Mouse (Mus musculus): Measurements from ENCODE around the gene Inf2. TPM values are rescaled to one million over a fixed set of nuclear protein-coding genes. Genes with fewer than 3 reads are reported as not detected.

Inf2 gene
- polyA plus RNA-seq, 2 experiments: 2.0 to 6.2 TPM

GRCm38 (mm10) chr12:112664124-112664523, 75.5 kb downstream of the Inf2 start:
- H3K9me3 ChIP-seq (ENCODE audit: control insufficient read depth, low read length): no peaks in the 10 kb centered on the region
- H3K4me3 ChIP-seq (ENCODE audit: insufficient read depth in 1 of 2, low read depth in 2 of 2, low read length in 2 of 2): no peak overlapping the region
- no peak overlapping the region for H3K27ac ChIP-seq
- H3K4me2 ChIP-seq (ENCODE audit: low read depth): no peak overlapping the region
- TF ChIP-seq EP300 (IDR thresholded peaks at IDR 0.05; ENCODE audit: low read depth): no peak
- no peaks in the 10 kb centered on the region for H3K4me1 ChIP-seq (replicated peaks; ENCODE audit: control insufficient read depth in 2 of 2, insufficient read depth in 2 of 2, low read length in 1 of 2)
- H3K27me3 ChIP-seq (ENCODE audit: control insufficient read depth, insufficient read depth, low read length): no peaks in the 10 kb centered on the region
- no peak for DNase-seq (ENCODE audit: low read depth in 3 of 3, low spot score in 3 of 3)
- ATAC-seq (ENCODE audit: insufficient read depth): no peak
- peaks cover under 1% of the 10 kb centered on the region for H3K36me3 ChIP-seq (replicated peaks; ENCODE audit: control insufficient read depth, insufficient read depth, low read depth)
- 74% methylated on average over 2 of the region's 2 CpGs for WGBS (ENCODE audit: insufficient replicate concordance)
- no peak overlapping the region for H3K9ac ChIP-seq (replicated peaks)

- Histone ChIP-seq H3K4me3 (ENCODE audit: insufficient read depth in 1 of 2, low read depth in 2 of 2, low read length in 2 of 2) (no peak overlapping the region), H3K9me3 (ENCODE audit: control insufficient read depth, low read length) (no peaks in the 10 kb centered on the region), H3K27me3 (ENCODE audit: control insufficient read depth, insufficient read depth, low read length) (no peaks in the 10 kb centered on the region), H3K27ac (no peak overlapping the region), H3K9ac (replicated peaks) (no peak overlapping the region), H3K4me1 (replicated peaks; ENCODE audit: control insufficient read depth in 2 of 2, insufficient read depth in 2 of 2, low read length in 1 of 2) (no peaks in the 10 kb centered on the region), H3K4me2 (ENCODE audit: low read depth) (no peak overlapping the region), H3K36me3 (replicated peaks; ENCODE audit: control insufficient read depth, insufficient read depth, low read depth) (no peaks in the 10 kb centered on the region; the same call in none of the 2 replicates)
- DNase-seq (ENCODE audit: low read depth in 3 of 3, low spot score in 3 of 3): no peak
- WGBS (ENCODE audit: insufficient replicate concordance): 65% methylated on average over 5 of the region's 5 CpGs
- TF ChIP-seq EP300 (IDR thresholded peaks at IDR 0.05; ENCODE audit: low read depth) (no peak), CTCF (IDR thresholded peaks at IDR 0.05; ENCODE audit: low read depth) (no peak)
- no peak for ATAC-seq (ENCODE audit: insufficient read depth)
These were observed 76.1 kb downstream of the Inf2 start for GRCm38 (mm10) chr12:112664656-112665055.

Small RNA genes within 50 kb of the gene (microRNA-seq; reads per million reads assigned to microRNA genes)
- not detected for gene Mir6939

Other genes with a start within 250 kb of the Inf2 start
- 0.02 and 0.04 TPM in 2 replicates for gene A530016L24Rik, start 99.3 kb upstream of the Inf2 start, polyA plus RNA-seq (2012; rRNA removed)
- 0.06 and 0.09 TPM in 2 replicates for gene A530016L24Rik, start 99.3 kb upstream of the Inf2 start, polyA plus RNA-seq (2014; fragmentation: Nextera tagmentation; extraction: Ambion mirVana)
- 0.02 and 0.09 TPM in 2 replicates for gene Tmem179, start 72.0 kb upstream of the Inf2 start, polyA plus RNA-seq (2012; rRNA removed)
- gene Tmem179, start 72.0 kb upstream of the Inf2 start, polyA plus RNA-seq (2014; fragmentation: Nextera tagmentation; extraction: Ambion mirVana): 0.05 and 0.08 TPM in 2 replicates
- 3.7 and 5.4 TPM in 2 replicates for gene Adssl1, start 31.3 kb downstream of the Inf2 start, polyA plus RNA-seq (2012; rRNA removed)
- 7.6 and 8.5 TPM in 2 replicates for gene Adssl1, start 31.3 kb downstream of the Inf2 start, polyA plus RNA-seq (2014; fragmentation: Nextera tagmentation; extraction: Ambion mirVana)
- gene Siva1, start 55.9 kb downstream of the Inf2 start, polyA plus RNA-seq (2012; rRNA removed): 64.0 and 70.6 TPM in 2 replicates
- gene Siva1, start 55.9 kb downstream of the Inf2 start, polyA plus RNA-seq (2014; fragmentation: Nextera tagmentation; extraction: Ambion mirVana): 157 and 165 TPM in 2 replicates
- 33.6 and 41.2 TPM in 2 replicates for gene Akt1, start 86.1 kb downstream of the Inf2 start, polyA plus RNA-seq (2012; rRNA removed)
- 9.9 and 17.2 TPM in 2 replicates for gene Akt1, start 86.1 kb downstream of the Inf2 start, polyA plus RNA-seq (2014; fragmentation: Nextera tagmentation; extraction: Ambion mirVana)
- gene Zbtb42, start 90.0 kb downstream of the Inf2 start, polyA plus RNA-seq (2012; rRNA removed): 0.69 and 0.74 TPM in 2 replicates
- gene Zbtb42, start 90.0 kb downstream of the Inf2 start, polyA plus RNA-seq (2014; fragmentation: Nextera tagmentation; extraction: Ambion mirVana): 0.64 and 1.1 TPM in 2 replicates
- 3.4 and 4.2 TPM in 2 replicates for gene Cep170b, start 131.7 kb downstream of the Inf2 start, polyA plus RNA-seq (2012; rRNA removed)
- gene Cep170b, start 131.7 kb downstream of the Inf2 start, polyA plus RNA-seq (2014; fragmentation: Nextera tagmentation; extraction: Ambion mirVana): 1.9 and 2.6 TPM in 2 replicates
- gene Pld4, start 171.9 kb downstream of the Inf2 start, polyA plus RNA-seq (2012; rRNA removed): 13.3 and 14.3 TPM in 2 replicates
- 12.5 and 14.7 TPM in 2 replicates for gene Pld4, start 171.9 kb downstream of the Inf2 start, polyA plus RNA-seq (2014; fragmentation: Nextera tagmentation; extraction: Ambion mirVana)
- gene Ahnak2, start 213.9 kb downstream of the Inf2 start, polyA plus RNA-seq (2012; rRNA removed): 0.06 and 0.10 TPM in 2 replicates
- 0.13 and 0.14 TPM in 2 replicates for gene Ahnak2, start 213.9 kb downstream of the Inf2 start, polyA plus RNA-seq (2014; fragmentation: Nextera tagmentation; extraction: Ambion mirVana)
- gene Clba1, start 220.2 kb downstream of the Inf2 start, polyA plus RNA-seq (2012; rRNA removed): 0.15 and 0.21 TPM in 2 replicates
- 0.25 and 0.40 TPM in 2 replicates for gene Clba1, start 220.2 kb downstream of the Inf2 start, polyA plus RNA-seq (2014; fragmentation: Nextera tagmentation; extraction: Ambion mirVana)
- 34.1 and 39.9 TPM in 2 replicates for gene Cdca4, start 240.6 kb downstream of the Inf2 start, polyA plus RNA-seq (2012; rRNA removed)
- gene Cdca4, start 240.6 kb downstream of the Inf2 start, polyA plus RNA-seq (2014; fragmentation: Nextera tagmentation; extraction: Ambion mirVana): 61.3 and 66.9 TPM in 2 replicates